Mouse (Mus musculus): ENCODE data around the gene Slc25a45. TPM values are rescaled to one million over a fixed set of nuclear protein-coding genes. Genes with fewer than 3 reads are reported as not detected.

Gene Slc25a45
- polyA plus RNA-seq, 1 experiment from 2014 or later = 2.0 TPM

DNA sequence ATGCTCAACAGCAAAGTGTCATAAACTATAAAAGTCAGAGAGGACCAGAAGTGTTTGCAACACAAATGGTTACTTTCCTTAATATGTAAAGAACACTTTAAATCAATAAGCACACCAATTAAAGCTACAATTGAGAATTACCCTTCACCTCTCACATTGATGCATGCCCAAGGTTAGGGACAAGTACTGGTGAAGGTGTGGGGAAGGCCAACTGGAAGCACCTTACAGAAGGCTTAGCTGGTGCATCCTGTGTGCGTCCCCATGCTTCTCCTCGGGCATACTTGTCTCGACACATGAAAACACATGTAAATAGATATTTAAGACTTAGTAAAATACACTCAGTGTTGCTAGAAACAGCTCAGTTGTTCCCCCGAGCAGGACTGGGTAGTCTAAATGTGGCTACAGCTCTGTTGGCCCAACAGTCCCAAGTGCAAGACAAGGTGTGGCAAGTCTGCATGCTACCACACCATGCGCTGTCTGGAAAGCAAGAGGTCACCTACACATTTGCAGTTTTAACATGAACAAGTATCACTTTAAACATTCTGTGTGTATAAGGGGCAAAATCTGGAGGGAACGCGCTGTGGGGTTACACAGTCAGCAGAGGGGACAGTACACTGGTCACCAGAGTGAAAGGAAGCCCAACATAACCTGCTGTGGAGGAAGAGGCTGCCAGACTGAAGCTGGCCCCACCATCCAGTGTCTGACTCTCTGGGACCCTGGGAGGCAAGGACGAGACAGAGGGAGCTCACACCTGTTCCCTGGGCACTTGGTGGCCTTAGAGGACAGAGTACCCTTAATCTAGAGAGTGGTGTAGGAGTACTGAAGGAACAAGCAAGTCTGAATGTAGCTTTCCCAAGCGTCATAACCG is 42.3 kb upstream of the Slc25a45 start:
- H3K27ac ChIP-seq = no peak overlapping the region
- H3K27me3 ChIP-seq = no peaks in the 10 kb centered on the region
- H3K9me3 ChIP-seq (replicated peaks) = no peaks in the 10 kb centered on the region
- no peak overlapping the region for H3K9ac ChIP-seq
- no peak overlapping the region for H3K4me2 ChIP-seq (replicated peaks)
- no peaks in the 10 kb centered on the region for H3K36me3 ChIP-seq
- WGBS = 90% methylated on average over 10 of the region's 10 CpGs
- H3K4me3 ChIP-seq = no peak overlapping the region
- no peak for ATAC-seq (ENCODE audit: low FRiP score)
- H3K4me1 ChIP-seq = no peaks in the 10 kb centered on the region; the same call in 1 of the 2 replicates

DNA sequence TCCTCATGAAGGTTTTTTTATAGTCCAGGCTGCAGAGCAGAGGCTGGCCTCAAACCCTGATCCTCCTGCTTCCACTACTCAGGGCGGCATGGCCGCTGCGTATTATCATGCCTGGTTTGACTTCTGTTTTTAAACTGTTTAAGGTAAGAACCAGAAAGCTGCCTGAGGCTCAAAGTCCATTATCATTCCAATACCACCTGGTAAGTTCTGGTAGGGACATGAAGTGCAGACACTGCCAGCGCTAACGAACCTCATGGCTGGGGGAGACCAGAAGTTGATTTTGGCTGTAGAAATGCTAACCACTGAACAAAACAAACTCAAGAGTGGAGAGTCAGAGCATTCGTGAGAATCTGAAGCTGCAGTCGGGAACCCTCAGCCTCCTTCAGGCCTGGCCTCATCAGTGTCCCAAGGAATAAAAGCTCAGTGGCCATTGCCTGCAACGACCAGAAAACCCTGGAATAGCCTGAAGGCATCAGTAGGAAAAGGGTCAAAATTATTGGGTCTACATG is 41.6 kb upstream of the Slc25a45 start:
- Histone ChIP-seq H3K27ac (no peak overlapping the region), H3K9ac (no peak overlapping the region), H3K36me3 (no peaks in the 10 kb centered on the region), H3K27me3 (no peaks in the 10 kb centered on the region), H3K4me1 (peaks cover 2% of the 10 kb centered on the region; the same call in 1 of the 2 replicates), H3K9me3 (replicated peaks) (no peaks in the 10 kb centered on the region), H3K4me2 (replicated peaks) (no peak overlapping the region), H3K4me3 (no peak overlapping the region)
- no peak for ATAC-seq (ENCODE audit: low FRiP score)
- 82% methylated on average over 8 of the region's 8 CpGs for WGBS

DNA sequence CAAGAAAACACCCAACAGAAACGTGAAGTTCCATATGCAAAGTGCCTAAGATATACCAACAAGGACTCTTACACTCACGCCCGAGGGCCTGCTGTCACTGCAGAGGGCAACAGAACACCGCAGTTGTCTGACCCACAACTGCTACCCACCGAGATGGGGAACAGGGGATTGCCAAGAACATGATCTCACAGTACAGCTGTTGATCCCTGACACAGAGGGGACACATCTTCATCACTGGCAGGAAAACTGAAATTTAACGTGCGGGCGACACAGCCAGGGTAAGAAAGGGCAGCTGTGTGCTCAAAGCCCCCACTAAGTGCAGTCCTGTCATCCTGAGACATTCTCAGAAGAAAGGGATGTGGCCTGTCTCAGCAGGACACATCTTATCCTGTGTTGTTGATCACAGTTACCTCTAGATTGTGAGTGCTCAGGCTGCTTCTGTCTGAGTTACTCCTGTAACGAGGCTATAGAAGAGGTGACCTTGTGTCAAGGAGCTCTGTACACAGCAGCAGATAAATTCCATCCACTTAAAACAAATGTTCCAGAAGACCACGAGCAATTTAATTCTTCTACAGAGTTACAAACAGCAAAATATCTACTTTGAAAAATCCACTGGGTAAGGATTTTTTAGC is 40.6 kb upstream of the Slc25a45 start:
- H3K36me3 ChIP-seq = no peaks in the 10 kb centered on the region
- peaks cover 9% of the 10 kb centered on the region for H3K4me1 ChIP-seq
- no peak overlapping the region for H3K9ac ChIP-seq
- ATAC-seq (ENCODE audit: low FRiP score) = no peak
- H3K27ac ChIP-seq = no peak overlapping the region
- H3K9me3 ChIP-seq (replicated peaks) = no peaks in the 10 kb centered on the region
- no peaks in the 10 kb centered on the region for H3K27me3 ChIP-seq
- H3K4me3 ChIP-seq = no peak overlapping the region
- H3K4me2 ChIP-seq (replicated peaks) = no peak overlapping the region
- 70% methylated on average over 10 of the region's 10 CpGs for WGBS

DNA sequence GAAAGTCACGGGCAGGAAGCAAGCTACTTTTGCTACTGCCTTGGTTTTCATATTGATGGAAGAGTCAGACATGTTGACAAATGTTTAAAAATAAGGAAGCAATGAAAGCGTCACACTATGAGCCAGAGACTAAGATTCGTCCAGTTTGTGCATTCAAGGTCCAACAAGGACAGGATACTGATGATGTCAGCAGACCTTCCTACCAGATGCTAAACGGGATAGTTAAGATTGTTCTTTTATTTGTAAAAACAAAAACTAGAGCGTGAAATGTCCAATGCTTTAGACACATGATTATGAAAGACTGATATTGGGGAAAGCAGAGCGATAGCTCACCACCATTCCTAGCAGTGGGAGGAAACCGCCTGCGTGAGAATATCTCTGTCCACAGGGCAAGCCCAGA is 40.0 kb upstream of the Slc25a45 start:
- Histone ChIP-seq H3K27ac (no peak overlapping the region), H3K9ac (no peak overlapping the region), H3K4me3 (no peak overlapping the region), H3K36me3 (no peaks in the 10 kb centered on the region), H3K4me2 (replicated peaks) (no peak overlapping the region), H3K27me3 (no peaks in the 10 kb centered on the region), H3K4me1 (peaks cover 14% of the 10 kb centered on the region), H3K9me3 (replicated peaks) (no peaks in the 10 kb centered on the region)
- no peak for ATAC-seq (ENCODE audit: low FRiP score)
- 88% methylated on average over 8 of the region's 8 CpGs for WGBS

DNA sequence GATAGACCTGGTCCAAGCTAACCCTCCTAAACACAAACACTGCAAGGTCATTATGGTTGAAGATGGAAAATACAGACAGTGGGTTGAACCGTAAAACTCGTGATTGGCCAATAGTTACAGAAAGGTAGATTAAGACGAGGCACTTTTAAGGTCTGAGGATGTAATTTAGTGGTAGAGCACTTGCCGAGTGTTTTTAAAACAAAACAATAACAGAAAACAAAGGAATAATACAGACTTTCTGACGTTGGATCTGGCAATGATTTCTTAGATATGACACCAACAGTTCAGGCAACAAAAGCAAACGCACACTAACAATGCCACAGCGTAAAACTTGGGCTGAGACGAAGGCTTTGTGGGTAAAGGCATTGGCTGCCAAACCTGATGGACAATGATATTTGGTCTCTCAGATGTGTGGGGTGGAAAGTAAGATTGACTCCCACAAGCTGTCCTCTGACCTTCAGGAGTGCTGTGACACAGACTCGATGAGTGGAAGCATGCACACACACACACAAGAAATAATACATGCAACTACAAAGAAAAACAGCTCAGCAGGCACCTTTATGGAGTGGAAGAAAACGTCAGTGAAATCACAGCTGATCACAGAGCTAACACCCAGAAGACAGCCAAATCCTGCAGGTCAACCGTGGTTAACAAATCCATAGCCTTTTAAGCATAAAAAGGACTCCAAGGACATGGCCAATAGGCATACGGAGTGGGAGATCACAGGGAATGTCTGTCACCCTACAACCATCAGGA is 39.3 kb upstream of the Slc25a45 start:
- Histone ChIP-seq H3K36me3 (no peaks in the 10 kb centered on the region), H3K4me2 (replicated peaks) (no peak overlapping the region), H3K4me3 (no peak overlapping the region), H3K9ac (no peak overlapping the region), H3K9me3 (replicated peaks) (no peaks in the 10 kb centered on the region), H3K27me3 (no peaks in the 10 kb centered on the region), H3K27ac (no peak overlapping the region), H3K4me1 (peaks cover 20% of the 10 kb centered on the region)
- ATAC-seq (ENCODE audit: low FRiP score) = no peak
- WGBS = 78% methylated on average over 12 of the region's 12 CpGs

DNA sequence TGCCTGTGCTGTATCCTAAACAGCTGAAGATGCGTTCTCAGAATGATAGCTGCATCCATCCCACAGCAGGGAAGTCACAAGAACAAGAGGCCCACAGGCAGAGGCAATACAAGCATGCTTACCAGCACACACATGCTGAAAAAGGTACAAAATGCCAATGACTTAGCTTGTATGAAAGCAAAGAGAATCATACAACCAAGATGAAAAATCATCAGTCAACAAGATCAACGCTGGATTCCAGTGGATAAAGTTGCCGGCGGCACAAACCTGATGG is 38.8 kb upstream of the Slc25a45 start:
- no peaks in the 10 kb centered on the region for H3K9me3 ChIP-seq (replicated peaks)
- H3K4me1 ChIP-seq = peaks cover 25% of the 10 kb centered on the region
- no peak for ATAC-seq (ENCODE audit: low FRiP score)
- H3K4me3 ChIP-seq = no peak overlapping the region
- H3K4me2 ChIP-seq (replicated peaks) = no peak overlapping the region
- no peaks in the 10 kb centered on the region for H3K27me3 ChIP-seq
- H3K36me3 ChIP-seq = no peaks in the 10 kb centered on the region
- 85% methylated on average over 4 of the region's 4 CpGs for WGBS
- no peak overlapping the region for H3K9ac ChIP-seq
- H3K27ac ChIP-seq = no peak overlapping the region

DNA sequence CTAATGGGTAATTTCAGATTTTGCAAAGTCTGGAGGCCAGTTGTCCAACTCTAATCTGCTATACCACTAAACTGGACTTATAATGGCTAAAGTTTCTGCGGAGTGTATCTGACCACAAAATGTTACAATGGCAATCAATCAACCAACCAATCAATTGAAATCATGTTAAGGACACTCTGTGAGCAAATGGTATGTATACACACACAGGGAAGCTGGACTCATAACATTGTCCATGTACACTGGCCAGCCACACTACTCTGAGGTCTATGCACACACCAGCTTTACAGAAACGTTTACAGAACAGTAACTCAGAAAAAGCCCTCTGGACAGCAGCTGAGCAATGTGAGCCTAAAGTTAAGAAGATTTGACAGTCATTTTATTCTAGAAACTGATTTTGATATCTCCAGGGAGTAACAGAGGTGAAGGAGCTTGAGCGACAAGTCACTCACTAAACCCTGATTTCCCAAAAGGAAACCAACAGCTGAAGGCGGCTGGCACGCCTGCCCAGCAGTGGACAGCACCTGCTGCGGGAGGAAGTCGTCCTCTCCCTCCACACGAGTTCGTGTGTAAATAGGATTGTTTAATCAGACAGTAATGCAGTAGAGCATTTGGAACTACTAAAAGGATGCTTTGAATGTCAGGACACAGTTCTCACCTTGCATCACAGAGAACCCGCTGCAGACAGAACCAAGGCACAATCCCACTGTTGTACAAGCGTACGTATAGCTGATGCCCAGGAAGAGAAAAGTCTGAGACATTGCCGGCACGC is 38.1 kb upstream of the Slc25a45 start:
- ATAC-seq (ENCODE audit: low FRiP score) = no peak
- no peak overlapping the region for H3K4me2 ChIP-seq (replicated peaks)
- H3K4me3 ChIP-seq = no peak overlapping the region
- no peaks in the 10 kb centered on the region for H3K9me3 ChIP-seq (replicated peaks)
- no peaks in the 10 kb centered on the region for H3K27me3 ChIP-seq
- no peaks in the 10 kb centered on the region for H3K36me3 ChIP-seq
- peaks cover 32% of the 10 kb centered on the region for H3K4me1 ChIP-seq
- no peak overlapping the region for H3K9ac ChIP-seq
- no peak overlapping the region for H3K27ac ChIP-seq
- 78% methylated on average over 14 of the region's 14 CpGs for WGBS

DNA sequence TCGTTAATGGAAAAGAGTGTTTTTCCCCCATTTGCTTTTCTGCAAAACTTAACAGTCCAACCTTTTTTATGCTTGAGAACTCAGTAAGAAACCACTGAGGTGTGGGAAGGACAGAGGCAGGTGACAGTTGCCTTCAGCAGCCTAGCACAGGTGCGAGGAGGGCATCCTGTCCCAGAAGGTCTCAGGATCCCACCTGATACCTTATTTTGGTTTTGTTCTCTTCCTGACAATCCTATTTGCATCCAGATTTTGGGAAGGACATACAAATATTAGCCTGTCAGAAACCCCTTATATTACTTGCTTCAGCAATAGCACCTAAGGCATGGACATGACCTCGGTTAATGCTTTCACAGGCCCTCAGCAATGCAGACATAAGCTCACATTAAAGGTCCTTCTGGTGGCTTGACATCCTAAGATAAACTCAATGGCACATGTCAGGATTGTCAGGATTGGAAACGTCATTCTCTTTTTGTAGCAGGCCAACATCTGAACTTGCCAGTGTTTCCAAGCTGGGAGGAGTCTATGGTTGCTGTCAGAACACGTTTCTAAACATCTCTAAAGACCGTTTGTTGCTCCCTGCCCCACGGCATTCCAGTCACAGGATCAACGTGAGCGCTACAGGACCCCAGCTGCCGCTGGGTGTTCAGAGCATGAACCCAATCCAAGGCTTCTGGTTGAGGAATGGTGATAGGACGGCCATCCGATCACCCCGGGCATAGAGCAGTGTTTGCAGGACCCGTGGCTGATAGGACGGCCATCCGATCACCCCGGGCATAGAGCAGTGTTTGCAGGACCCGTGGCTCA is 37.3 kb upstream of the Slc25a45 start:
- Histone ChIP-seq H3K4me1 (peaks cover 40% of the 10 kb centered on the region), H3K4me3 (no peak overlapping the region), H3K27me3 (no peaks in the 10 kb centered on the region), H3K9ac (no peak overlapping the region), H3K9me3 (replicated peaks) (no peaks in the 10 kb centered on the region), H3K27ac (no peak overlapping the region), H3K36me3 (no peaks in the 10 kb centered on the region), H3K4me2 (replicated peaks) (no peak overlapping the region)
- no peak for ATAC-seq (ENCODE audit: low FRiP score)
- WGBS = 72% methylated on average over 18 of the region's 18 CpGs

DNA sequence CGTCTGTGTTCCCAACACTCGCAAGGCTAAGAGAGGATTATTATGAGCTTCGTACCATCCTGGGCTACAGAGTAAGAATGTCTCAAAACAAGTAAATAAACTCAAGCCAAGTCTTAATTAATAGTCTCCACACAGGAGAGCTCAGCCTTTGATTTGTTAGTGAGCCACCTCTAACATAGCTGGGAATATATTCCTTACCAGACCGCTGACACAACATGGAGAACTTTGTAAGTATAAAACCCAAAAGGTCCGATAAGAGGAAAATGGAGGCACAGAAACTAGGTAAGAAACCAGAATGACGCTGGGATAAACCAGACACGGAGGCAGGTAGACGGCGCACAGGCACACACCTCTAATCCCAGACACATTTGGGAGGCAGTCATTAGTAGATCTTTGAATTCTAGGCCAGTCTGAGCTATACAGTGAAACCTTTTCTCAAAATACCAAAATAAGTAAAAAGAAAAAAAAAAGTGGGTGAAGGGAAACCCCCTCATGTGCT is 36.7 kb upstream of the Slc25a45 start:
- Histone ChIP-seq H3K27ac (no peak overlapping the region), H3K9me3 (replicated peaks) (no peaks in the 10 kb centered on the region), H3K9ac (no peak overlapping the region), H3K27me3 (no peaks in the 10 kb centered on the region), H3K4me3 (no peak overlapping the region), H3K4me1 (peaks cover 43% of the 10 kb centered on the region), H3K4me2 (replicated peaks) (no peak overlapping the region), H3K36me3 (no peaks in the 10 kb centered on the region)
- WGBS = 89% methylated on average over 9 of the region's 9 CpGs
- ATAC-seq (ENCODE audit: low FRiP score) = no peak

DNA sequence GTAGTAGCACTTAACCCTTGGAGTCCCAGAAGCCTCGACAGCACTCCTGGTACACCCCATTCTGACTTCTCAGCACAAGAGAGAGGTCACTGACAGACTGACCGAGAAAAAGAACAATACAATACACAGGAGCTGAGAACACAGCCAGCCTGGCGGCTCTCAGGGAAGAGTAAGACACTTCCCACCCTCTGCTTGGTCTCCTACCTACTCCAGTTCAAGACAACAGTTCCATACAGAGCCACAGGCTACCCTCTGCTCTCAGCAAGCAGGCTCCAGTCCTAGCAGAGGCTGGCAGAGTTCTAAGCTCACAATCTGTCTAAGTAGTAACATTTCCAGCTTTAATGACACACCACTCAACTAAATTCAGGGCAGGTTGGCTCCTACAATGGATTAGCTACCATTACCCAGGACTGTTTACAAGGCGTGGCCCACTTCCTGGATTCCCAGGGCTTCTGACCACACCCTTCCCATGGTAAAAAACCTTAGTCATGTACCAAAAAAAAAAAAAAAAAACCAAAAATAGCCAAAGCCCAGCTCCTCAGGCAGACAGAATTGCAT is 36.1 kb upstream of the Slc25a45 start:
- H3K9me3 ChIP-seq (replicated peaks) = no peaks in the 10 kb centered on the region
- no peaks in the 10 kb centered on the region for H3K36me3 ChIP-seq
- ATAC-seq (ENCODE audit: low FRiP score) = no peak
- no peak overlapping the region for H3K27ac ChIP-seq
- H3K9ac ChIP-seq = no peak overlapping the region
- 52% methylated on average over 4 of the region's 4 CpGs for WGBS
- H3K4me1 ChIP-seq = peaks cover 43% of the 10 kb centered on the region
- H3K27me3 ChIP-seq = no peaks in the 10 kb centered on the region
- no peak overlapping the region for H3K4me3 ChIP-seq
- H3K4me2 ChIP-seq (replicated peaks) = no peak overlapping the region

All from hindbrain, embryonic 12.5 days (tissue).